Mouse (Mus musculus) neural tube, embryonic 13.5 days (tissue): ENCODE results near the gene Dyrk1b. TPM values are rescaled to one million over a fixed set of nuclear protein-coding genes. Genes with fewer than 3 reads are reported as not detected.
"Not testable (repeated sequence)": the region's sequence is repeated elsewhere in the genome, so short reads cannot be mapped to it uniquely, and the experiment has no call there.

Experiments
- ATAC-seq: fragments of 200-750 bp; cut with Nextera tagmentation; 2 replicates; pipeline ENCODE4 v1.8.0; 2017; ENCODE audit warnings: low read depth, mild to moderate bottlenecking, moderate TSS enrichment, moderate library complexity
- H3K27ac ChIP-seq: fragments of 300-500 bp; sonication (generic); replicated peaks from 2 replicates; pipeline ENCODE4 v1.5.1; 2015; ENCODE audit warnings: moderate library complexity, mild to moderate bottlenecking, inconsistent platforms
- H3K27me3 ChIP-seq: fragments of 300-500 bp; sonication (generic); 2 replicates; pipeline ENCODE4 v1.6.1; 2015; ENCODE audit warnings: mild to moderate bottlenecking, inconsistent platforms
- H3K36me3 ChIP-seq: fragments of 300-500 bp; sonication (generic); 2 replicates; pipeline ENCODE4 v1.6.1; 2015; ENCODE audit warnings: mild to moderate bottlenecking, inconsistent platforms
- H3K4me1 ChIP-seq: fragments of 300-500 bp; sonication (generic); replicated peaks from 2 replicates; pipeline ENCODE4 v1.6.1; 2015; ENCODE audit warnings: inconsistent platforms
- H3K4me2 ChIP-seq: fragments of 300-500 bp; sonication (generic); 2 replicates; pipeline ENCODE4 v1.6.1; 2015; ENCODE audit warnings: inconsistent platforms, mild to moderate bottlenecking, moderate library complexity
- H3K4me3 ChIP-seq: fragments of 300-500 bp; sonication (generic); 2 replicates; pipeline ENCODE4 v1.5.1; 2015; ENCODE audit warnings: mild to moderate bottlenecking, inconsistent platforms
- H3K9ac ChIP-seq: fragments of 300-500 bp; sonication (generic); 2 replicates; pipeline ENCODE4 v1.6.1; 2015; ENCODE audit warnings: moderate library complexity, mild to moderate bottlenecking, inconsistent platforms
- H3K9me3 ChIP-seq: fragments of 300-500 bp; sonication (generic); 2 replicates; pipeline ENCODE4 v1.6.1; 2016; ENCODE audit warnings: inconsistent platforms
- WGBS: fragments of 180-500 bp; shearing (Covaris S2); methylation state at CpG from one replicate; pipeline ENCODE4 v1.1.7; 2015; 5-methylcytosine and 5-hydroxymethylcytosine counted together
- polyA plus RNA-seq: library from polyadenylated mRNA; unstranded; fragments of >200 nt; fragmentation: Nextera tagmentation; extraction: Ambion mirVana; gene quantifications from 2 replicates; pipeline ENCODE4 v1.2.1, GENCODE M21; 2015

Dyrk1b gene
- polyA plus RNA-seq, 1 experiment from 2014 or later: 16.0 TPM

DNA sequence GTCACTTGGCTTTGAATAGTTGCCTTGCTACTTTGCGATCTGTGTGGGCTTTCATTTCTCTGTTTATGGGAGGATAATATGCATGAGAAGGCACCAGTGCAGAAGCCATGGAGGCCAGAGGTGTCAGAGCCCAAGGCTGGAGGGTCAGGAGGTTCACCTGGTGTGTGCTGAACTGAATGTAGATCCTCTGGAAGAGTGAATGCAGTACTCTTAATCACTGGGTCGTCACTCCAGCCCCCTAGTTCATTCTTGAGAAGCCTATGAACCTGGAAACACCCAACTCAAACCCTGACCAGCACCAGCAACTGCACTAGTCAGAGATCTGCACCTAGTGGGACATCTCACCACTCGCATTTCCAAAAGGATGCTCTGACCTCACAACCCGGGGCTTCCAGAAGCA is 19.8 kb downstream of the Dyrk1b start:
- H3K27me3 ChIP-seq: no peaks in the 10 kb centered on the region
- H3K4me3 ChIP-seq: no peak overlapping the region
- no peak overlapping the region for H3K27ac ChIP-seq
- WGBS: 78% methylated on average over 4 of the region's 4 CpGs
- H3K36me3 ChIP-seq: peaks cover 30% of the 10 kb centered on the region
- no peak overlapping the region for H3K9ac ChIP-seq
- no peak for ATAC-seq
- no peaks in the 10 kb centered on the region for H3K4me1 ChIP-seq
- H3K4me2 ChIP-seq: no peak overlapping the region
- H3K9me3 ChIP-seq: no peaks in the 10 kb centered on the region

DNA sequence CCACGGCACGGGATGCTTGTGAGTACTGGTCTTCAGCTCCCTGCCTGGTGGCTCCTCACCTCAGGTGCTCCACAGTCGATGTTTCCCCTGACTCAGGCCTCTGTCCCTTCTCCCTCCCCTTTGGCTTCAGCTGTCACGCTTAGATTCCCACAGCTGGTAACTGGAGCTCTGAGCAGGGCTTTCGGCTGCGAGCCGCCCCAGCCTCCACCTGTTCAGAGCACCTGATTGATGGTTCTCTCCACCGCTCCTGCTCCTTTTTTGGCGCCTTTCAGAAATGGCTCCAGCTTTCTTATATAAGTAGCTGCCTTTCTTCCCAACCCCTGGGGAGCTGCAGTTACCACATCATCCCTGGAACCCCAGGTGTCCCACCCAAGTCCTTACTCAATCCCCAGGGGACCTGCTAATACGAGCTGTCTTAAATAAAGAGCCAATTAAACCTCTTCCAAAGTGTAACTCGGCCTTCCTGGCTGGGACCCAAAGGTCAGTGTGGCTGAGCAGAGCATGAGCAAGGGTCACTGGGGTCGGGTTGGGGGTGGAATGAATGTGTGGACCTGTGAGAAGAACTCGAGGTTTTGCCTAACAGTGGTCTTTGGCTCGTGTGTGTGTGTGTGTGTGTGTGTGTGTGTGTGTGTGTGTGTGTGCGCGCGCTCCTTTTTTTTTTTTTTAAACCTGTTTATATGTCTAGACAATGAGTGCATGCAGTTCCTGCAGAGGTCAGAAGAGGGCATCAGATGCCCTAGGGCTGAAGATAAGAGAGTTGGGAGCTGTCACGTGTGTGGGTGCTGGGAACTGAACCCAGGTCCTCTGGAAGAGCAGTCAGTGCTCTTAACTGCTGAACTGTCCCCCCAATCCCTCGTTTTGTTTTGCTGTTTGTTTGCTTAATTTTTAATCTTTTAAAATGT is 24.2 kb downstream of the Dyrk1b start:
- Histone ChIP-seq H3K4me2 (no peak overlapping the region), H3K9me3 (no peaks in the 10 kb centered on the region), H3K27ac (no peak overlapping the region), H3K36me3 (no peaks in the 10 kb centered on the region), H3K4me1 (no peaks in the 10 kb centered on the region), H3K27me3 (no peaks in the 10 kb centered on the region), H3K9ac (no peak overlapping the region), H3K4me3 (no peak overlapping the region)
- WGBS: 65% methylated on average over 19 of the region's 19 CpGs
- no peak for ATAC-seq

- Histone ChIP-seq H3K9ac (no peak overlapping the region), H3K4me2 (no peak overlapping the region), H3K4me1 (no peaks in the 10 kb centered on the region), H3K27ac (no peak overlapping the region), H3K9me3 (no peaks in the 10 kb centered on the region), H3K4me3 (no peak overlapping the region), H3K36me3 (no peaks in the 10 kb centered on the region), H3K27me3 (no peaks in the 10 kb centered on the region)
- ATAC-seq: no peak
- 68% methylated on average over 4 of the region's 4 CpGs for WGBS
Observed at GRCm38 (mm10) chr7:28206044-28206600, 26.9 kb downstream of the Dyrk1b start.

DNA sequence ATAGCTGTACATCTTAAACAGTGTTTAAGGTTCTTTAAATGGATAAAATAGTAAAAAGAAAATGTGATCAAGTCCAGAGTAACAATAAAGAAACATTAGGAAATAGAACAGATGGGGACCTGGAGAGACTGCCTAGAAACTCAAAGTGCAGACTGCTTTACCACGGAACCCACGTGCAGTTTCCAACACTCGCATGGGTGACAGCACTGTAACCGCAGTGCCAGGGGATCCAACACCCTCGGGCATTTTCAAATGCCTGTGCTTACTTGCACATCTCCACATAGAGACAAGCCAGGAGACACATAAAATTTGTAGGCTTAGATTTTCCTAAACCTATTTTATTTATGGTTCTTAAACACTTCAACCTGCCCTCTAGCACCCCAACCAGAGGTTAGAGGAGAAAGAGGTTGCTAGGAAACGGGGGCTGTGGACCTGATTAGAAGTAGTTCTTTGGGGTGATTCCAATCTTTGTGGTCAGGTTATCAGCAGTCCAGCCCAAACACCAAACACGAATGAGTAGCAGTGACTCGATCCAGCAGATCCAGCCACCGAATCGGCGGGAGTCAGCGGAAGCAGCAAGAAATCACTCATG is 29.2 kb downstream of the Dyrk1b start:
- Histone ChIP-seq H3K27ac (no peak overlapping the region), H3K9me3 (no peaks in the 10 kb centered on the region), H3K36me3 (no peaks in the 10 kb centered on the region), H3K9ac (0 out of 2 replicates have a peak overlapping the region, but pooled peaks have one; percentile 42), H3K27me3 (no peaks in the 10 kb centered on the region), H3K4me1 (no peaks in the 10 kb centered on the region), H3K4me3 (peak overlapping the region; percentile 31), H3K4me2 (peak overlapping the region; percentile 51)
- 46% methylated on average over 12 of the region's 12 CpGs for WGBS
- ATAC-seq: no peak

- H3K9me3 ChIP-seq: no peaks in the 10 kb centered on the region
- 0 out of 2 replicates have a peak overlapping the region, but pooled peaks have one; percentile 29 for H3K27ac ChIP-seq
- H3K9ac ChIP-seq: 0 out of 2 replicates have a peak overlapping the region, but pooled peaks have one; percentile 42
- peak overlapping the region; percentile 31 for H3K4me3 ChIP-seq
- ATAC-seq: peak; percentile 52; the same call in 1 of the 2 replicates
- no peaks in the 10 kb centered on the region for H3K36me3 ChIP-seq
- H3K4me2 ChIP-seq: peak overlapping the region; percentile 51
- no peaks in the 10 kb centered on the region for H3K4me1 ChIP-seq
- WGBS: 57% methylated on average over 19 of the region's 19 CpGs
- no peaks in the 10 kb centered on the region for H3K27me3 ChIP-seq
Observed at GRCm38 (mm10) chr7:28208988-28209508, 29.8 kb downstream of the Dyrk1b start.

DNA sequence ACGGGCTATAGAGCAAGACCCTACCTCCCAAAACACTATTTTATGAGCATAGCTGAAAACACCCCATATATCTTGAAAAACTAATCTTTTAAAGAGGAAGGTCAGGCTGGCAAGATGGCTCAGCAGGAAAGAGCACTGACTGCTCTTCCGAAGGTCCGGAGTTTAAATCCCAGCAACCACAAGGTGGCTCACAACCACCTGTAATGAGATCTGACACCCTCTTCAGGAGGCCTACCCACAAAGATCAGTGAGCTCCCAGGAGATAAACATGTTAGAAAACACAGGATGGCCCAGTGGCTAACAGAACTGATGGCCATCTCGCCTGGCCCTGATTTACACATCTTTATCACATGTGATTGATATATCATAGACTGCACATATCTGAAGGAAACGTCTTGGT is 31.5 kb downstream of the Dyrk1b start:
- WGBS: 53% methylated on average over 5 of the region's 5 CpGs
- Histone ChIP-seq H3K4me1 (no peaks in the 10 kb centered on the region), H3K4me2 (no peak overlapping the region), H3K36me3 (no peaks in the 10 kb centered on the region), H3K4me3 (no peak overlapping the region), H3K27ac (no peak overlapping the region), H3K9ac (no peak overlapping the region), H3K27me3 (no peaks in the 10 kb centered on the region), H3K9me3 (no peaks in the 10 kb centered on the region)
- no peak for ATAC-seq

DNA sequence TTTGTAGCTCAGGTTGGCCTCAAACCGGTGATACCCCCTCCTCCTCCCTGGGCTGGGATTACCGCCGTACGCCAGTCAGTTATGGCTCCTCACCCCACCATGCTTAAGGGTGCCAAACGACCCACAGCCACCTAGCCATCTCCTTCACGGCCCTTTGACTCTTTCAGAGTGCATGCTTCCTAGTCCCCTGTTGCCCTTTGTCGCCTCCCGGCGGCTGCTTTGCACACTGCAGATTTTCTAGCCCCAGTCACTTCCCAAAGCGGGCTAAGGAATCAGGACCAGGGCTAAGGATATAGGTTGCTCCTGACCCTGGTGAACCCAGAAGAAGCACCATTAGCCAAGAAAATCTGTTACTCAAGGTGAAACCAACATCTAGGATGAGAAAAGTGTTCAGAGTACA is 34.9 kb downstream of the Dyrk1b start:
- Histone ChIP-seq H3K9me3 (no peaks in the 10 kb centered on the region), H3K9ac (no peak overlapping the region), H3K4me2 (no peak overlapping the region), H3K4me3 (no peak overlapping the region), H3K36me3 (no peaks in the 10 kb centered on the region), H3K27ac (no peak overlapping the region), H3K27me3 (no peaks in the 10 kb centered on the region), H3K4me1 (no peaks in the 10 kb centered on the region)
- ATAC-seq: no peak
- WGBS: 36% methylated on average over 10 of the region's 10 CpGs

- H3K36me3 ChIP-seq, H3K9ac ChIP-seq, H3K27me3 ChIP-seq, H3K4me2 ChIP-seq, H3K9me3 ChIP-seq, ATAC-seq, H3K4me1 ChIP-seq, H3K27ac ChIP-seq, H3K4me3 ChIP-seq: not testable (repeated sequence)
- 85% methylated on average over 2 of the region's 2 CpGs for WGBS
Observed at GRCm38 (mm10) chr7:28215950-28216349, 36.7 kb downstream of the Dyrk1b start.

GRCm38 (mm10) chr7:28217811-28218210 is 38.5 kb downstream of the Dyrk1b start:
- H3K4me1 ChIP-seq, H3K36me3 ChIP-seq, H3K27me3 ChIP-seq, H3K4me3 ChIP-seq, H3K9me3 ChIP-seq, H3K9ac ChIP-seq, H3K4me2 ChIP-seq, ATAC-seq, H3K27ac ChIP-seq: not testable (repeated sequence)
- WGBS: 90% methylated on average over 12 of the region's 13 CpGs

- not testable (repeated sequence) for H3K9ac ChIP-seq, H3K4me1 ChIP-seq, ATAC-seq, H3K27ac ChIP-seq, H3K9me3 ChIP-seq, H3K27me3 ChIP-seq, H3K4me3 ChIP-seq, H3K4me2 ChIP-seq, H3K36me3 ChIP-seq
- 82% methylated on average over 20 of the region's 20 CpGs for WGBS
Observed at GRCm38 (mm10) chr7:28218951-28219740, 39.9 kb downstream of the Dyrk1b start.

- not testable (repeated sequence) for H3K9ac ChIP-seq, H3K4me3 ChIP-seq, H3K27ac ChIP-seq, ATAC-seq, H3K27me3 ChIP-seq, H3K4me2 ChIP-seq, H3K36me3 ChIP-seq, H3K4me1 ChIP-seq, H3K9me3 ChIP-seq
- 82% methylated on average over 4 of the region's 4 CpGs for WGBS
Observed at GRCm38 (mm10) chr7:28226836-28227235, 47.6 kb downstream of the Dyrk1b start.
